Mouse (Mus musculus) midbrain, embryonic 15.5 days (tissue): ENCODE results near the gene Tssk1. TPM values are rescaled to one million over a fixed set of nuclear protein-coding genes. Genes with fewer than 3 reads are reported as not detected.

Experiments used
- ATAC-seq: fragments of 200-750 bp; cut with Nextera tagmentation; replicated peaks from 2 replicates; pipeline ENCODE4 v1.8.0; 2017; ENCODE audit warnings: moderate TSS enrichment
- H3K27ac ChIP-seq: fragments of 300-500 bp; sonication (generic); 2 replicates; pipeline ENCODE4 v1.5.1; 2015; ENCODE audit warnings: mild to moderate bottlenecking, inconsistent platforms
- H3K27me3 ChIP-seq: fragments of 300-500 bp; sonication (generic); replicated peaks from 2 replicates; pipeline ENCODE4 v1.6.1; 2015; ENCODE audit warnings: inconsistent platforms
- H3K36me3 ChIP-seq: fragments of 300-500 bp; sonication (generic); replicated peaks from 2 replicates; pipeline ENCODE4 v1.6.1; 2015; ENCODE audit warnings: inconsistent platforms
- H3K4me1 ChIP-seq: fragments of 300-500 bp; sonication (generic); 2 replicates; pipeline ENCODE4 v1.6.1; 2015; ENCODE audit warnings: inconsistent platforms
- H3K4me2 ChIP-seq: fragments of 300-500 bp; sonication (generic); 2 replicates; pipeline ENCODE4 v1.6.1; 2015; ENCODE audit warnings: inconsistent platforms, mild to moderate bottlenecking, moderate library complexity
- H3K4me3 ChIP-seq: fragments of 300-500 bp; sonication (generic); 2 replicates; pipeline ENCODE4 v1.5.1; 2015; ENCODE audit warnings: mild to moderate bottlenecking, inconsistent platforms
- H3K9ac ChIP-seq: fragments of 300-500 bp; sonication (generic); 2 replicates; pipeline ENCODE4 v1.6.1; 2015; ENCODE audit warnings: mild to moderate bottlenecking, inconsistent platforms
- H3K9me3 ChIP-seq: fragments of 300-500 bp; sonication (generic); 2 replicates; pipeline ENCODE4 v1.6.1; 2016; ENCODE audit warnings: inconsistent platforms
- WGBS: fragments of 180-500 bp; shearing (Covaris S2); methylation state at CpG from one replicate; pipeline ENCODE4 v1.1.7; 2015; ENCODE audit warnings: mixed read lengths; 5-methylcytosine and 5-hydroxymethylcytosine counted together
- polyA plus RNA-seq: library from polyadenylated mRNA; unstranded; fragments of >200 nt; fragmentation: Nextera tagmentation; extraction: Ambion mirVana; gene quantifications from 2 replicates; pipeline ENCODE4 v1.2.1, GENCODE M21; 2015

Gene Tssk1
- polyA plus RNA-seq, 1 experiment from 2014 or later: not detected

DNA sequence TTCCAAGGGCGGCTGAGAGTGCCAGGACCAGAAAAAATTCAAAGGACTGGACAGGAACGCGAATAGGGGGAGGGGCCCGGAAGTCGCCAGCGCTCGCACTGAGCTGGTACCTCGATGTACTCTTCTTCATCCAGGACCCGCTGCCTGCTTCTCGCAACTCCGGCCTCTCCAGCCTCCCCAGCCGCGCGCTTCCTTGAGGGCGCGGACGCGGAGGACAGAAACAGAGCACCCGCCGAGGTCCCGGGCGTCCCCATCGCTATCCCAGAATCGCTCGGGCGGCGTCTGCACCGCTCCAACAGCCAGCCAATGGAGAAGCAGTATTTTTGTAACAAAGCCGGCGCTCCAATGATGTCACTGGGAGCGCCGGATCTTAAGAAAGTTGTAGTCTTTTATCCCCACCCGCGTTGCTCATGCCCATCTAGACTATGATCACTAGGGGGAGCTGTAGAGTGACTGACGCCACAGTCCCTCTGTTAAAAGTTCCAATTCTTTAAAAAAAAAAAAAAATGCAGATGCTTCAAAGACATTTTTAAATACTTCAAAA is 17.1 kb downstream of the Tssk1 start, which contains the start of gene Ess2:
Ess2 (minus strand) TSS at position 297 of the 544 bp plus-strand sequence.
- under 1% methylated on average over 35 of the region's 35 CpGs for WGBS
- Histone ChIP-seq H3K9ac (peak within 1 kb of the TSS; percentile 79), H3K4me3 (peak within 1 kb of the TSS; percentile 74), H3K4me1 (peaks cover 24% of the 10 kb centered on the region), H3K9me3 (no peaks in the 10 kb centered on the region), H3K27me3 (peaks cover 46% of the 10 kb centered on the region), H3K27ac (peak within 1 kb of the TSS; percentile 75), H3K4me2 (peak within 1 kb of the TSS; percentile 77), H3K36me3 (peaks cover 21% of the 10 kb centered on the region)
- peak; percentile 94 for ATAC-seq

DNA sequence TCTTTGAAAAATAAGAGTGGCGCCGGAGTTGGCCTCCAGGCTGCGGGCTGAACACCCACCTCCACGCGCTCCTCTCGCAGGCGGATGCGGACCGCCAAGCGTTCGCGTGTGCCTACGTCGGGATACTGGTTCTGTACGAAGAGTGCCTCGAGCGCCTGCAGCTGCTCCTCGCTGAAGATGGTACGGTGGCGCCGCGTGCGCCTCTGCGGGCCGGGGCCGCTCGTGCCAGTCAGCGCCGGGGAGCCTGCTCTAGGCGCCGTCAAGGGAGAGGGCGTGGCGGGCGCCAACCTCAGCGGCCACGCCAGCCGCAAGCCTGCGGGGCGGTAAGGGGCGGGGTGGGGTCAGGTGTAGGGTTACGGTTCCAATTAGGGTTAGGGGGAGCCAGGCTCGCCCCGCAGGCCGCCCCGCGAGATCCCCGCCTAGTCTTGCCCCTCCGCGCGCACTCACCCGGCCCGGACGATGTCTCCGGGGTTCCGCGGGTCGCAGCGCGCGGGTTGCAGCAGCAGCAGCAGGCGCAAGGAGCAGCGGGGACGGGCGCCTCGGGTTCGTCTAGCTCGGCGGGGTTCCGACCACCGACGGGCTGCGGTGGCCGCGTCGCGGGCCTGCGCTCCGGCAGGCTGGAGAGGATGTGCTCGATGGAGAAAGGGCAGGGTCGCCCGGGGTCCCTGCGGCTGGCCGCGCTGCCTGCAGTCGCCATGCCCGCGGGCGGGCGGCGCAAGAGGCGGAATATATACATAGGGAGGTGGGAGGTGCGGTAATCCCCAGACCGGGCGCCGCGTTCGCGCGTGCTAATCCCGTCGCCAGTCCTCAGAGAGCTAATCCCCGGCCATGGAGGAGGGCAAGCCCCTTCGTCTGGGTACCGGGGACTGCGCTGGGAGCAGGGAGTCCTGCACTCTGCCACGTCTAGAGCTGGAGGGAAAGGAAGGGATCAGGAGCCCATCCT is 20.6 kb downstream of the Tssk1 start, which contains the start of gene Gsc2:
Gsc2 (minus strand) TSS at position 753 of the 943 bp plus-strand sequence.
- Histone ChIP-seq H3K4me2 (peak within 1 kb of the TSS; percentile 53), H3K27ac (no peak within 1 kb of the TSS), H3K36me3 (no peaks in the 10 kb centered on the region), H3K4me1 (peaks cover 24% of the 10 kb centered on the region), H3K27me3 (peaks cover 67% of the 10 kb centered on the region), H3K9ac (peak within 1 kb of the TSS; percentile 12; the same call in 1 of the 2 replicates), H3K4me3 (peak within 1 kb of the TSS; percentile 33), H3K9me3 (no peaks in the 10 kb centered on the region)
- WGBS: under 1% methylated on average over 106 of the region's 106 CpGs
- no peak for ATAC-seq

DNA sequence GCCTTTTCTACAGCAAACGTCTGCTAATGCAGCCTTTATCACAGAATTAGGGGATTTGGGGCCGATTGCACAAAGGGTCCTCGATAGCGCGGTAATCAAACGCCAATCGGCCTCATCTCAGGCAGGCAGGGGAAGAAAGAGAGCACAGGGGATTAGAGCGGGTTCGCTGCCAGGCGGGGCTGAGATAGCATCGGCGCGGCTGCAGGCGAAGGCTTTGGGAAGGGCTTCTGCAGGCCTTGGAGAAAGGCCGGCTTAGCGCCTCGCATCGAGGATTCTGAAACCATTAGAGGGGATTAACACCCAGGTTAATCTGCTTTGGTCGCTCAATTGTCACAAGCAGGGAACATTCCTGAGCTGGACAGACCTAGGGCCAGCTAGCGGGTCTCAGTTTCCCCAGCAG is 26.6 kb downstream of the Tssk1 start:
- H3K9me3 ChIP-seq: no peaks in the 10 kb centered on the region
- peaks cover 28% of the 10 kb centered on the region for H3K27me3 ChIP-seq
- H3K4me2 ChIP-seq: peak overlapping the region; percentile 97
- H3K4me3 ChIP-seq: 0 out of 2 replicates have a peak overlapping the region, but pooled peaks have one; percentile 2
- H3K9ac ChIP-seq: peak overlapping the region; percentile 28; the same call in 1 of the 2 replicates
- WGBS: 2% methylated on average over 20 of the region's 20 CpGs
- no peak for ATAC-seq
- H3K4me1 ChIP-seq: peaks cover 28% of the 10 kb centered on the region
- no peaks in the 10 kb centered on the region for H3K36me3 ChIP-seq
- H3K27ac ChIP-seq: peak overlapping the region; percentile 89; the same call in 1 of the 2 replicates

DNA sequence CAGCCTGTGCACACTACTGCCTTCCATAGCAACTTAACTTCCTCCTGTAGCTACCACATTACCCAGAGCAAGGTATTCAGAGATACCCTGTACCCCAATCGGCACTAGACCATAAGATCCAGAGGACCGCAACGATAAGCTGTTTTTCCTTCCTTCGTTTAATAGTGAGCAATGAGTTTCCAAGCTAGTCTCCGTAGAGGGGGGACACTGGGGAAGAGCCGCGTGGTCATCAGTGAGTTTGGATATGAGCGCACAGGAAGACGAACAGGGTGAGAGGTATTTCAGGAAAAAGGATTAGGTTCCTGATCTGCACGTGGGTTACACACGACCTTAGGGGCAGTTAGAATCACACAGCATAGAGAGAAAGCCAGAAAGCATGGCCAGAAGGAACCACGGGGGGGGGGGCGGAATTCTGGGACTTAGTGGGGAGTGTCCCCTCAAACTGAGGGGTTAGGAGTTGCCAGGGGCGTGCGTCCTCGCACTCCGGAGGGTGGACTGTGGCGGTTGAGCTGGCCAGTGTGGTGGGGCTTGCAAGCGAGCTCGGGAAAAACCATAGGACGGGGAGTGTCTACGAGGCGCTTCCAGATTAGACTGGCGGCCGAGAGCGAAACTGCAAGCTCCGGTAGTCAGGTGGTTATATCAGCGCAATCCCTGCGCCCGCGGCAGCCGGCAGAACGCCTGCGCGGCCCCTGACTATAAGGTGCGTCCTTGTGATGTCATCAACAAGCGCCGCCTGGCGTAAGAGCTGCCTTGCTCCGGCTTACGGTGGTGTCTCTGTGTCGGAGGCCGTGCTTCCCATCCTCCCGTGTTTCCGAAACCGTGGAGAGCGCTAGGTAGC is 27.5 kb downstream of the Tssk1 start:
- Histone ChIP-seq H3K4me2 (peak overlapping the region; percentile 97), H3K27me3 (peaks cover 19% of the 10 kb centered on the region)

DNA sequence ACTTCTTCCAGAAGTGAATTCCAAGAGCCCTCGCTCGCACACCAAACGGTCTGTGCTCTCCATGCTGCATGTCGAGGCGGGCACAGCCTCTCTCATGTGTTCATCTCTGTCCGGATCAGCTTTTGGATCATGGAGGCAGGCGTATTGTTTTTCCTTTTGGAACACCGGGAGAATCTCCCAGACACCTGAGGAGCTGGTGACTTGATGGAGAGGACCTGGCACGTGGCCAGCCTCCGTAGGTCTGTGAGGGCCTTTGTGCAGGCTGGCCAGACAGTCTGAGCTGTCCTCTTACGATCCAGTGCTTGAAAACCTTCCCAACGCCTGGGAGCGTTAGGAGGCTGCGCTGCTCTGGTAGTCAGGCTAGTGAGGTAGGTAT is 28.1 kb downstream of the Tssk1 start:
- Histone ChIP-seq H3K9ac (peak overlapping the region; percentile 97), H3K27ac (peak overlapping the region; percentile 89), H3K4me3 (peak overlapping the region; percentile 84), H3K36me3 (no peaks in the 10 kb centered on the region; the same call in 1 of the 2 replicates), H3K9me3 (no peaks in the 10 kb centered on the region), H3K4me1 (peaks cover 43% of the 10 kb centered on the region), H3K4me2 (peak overlapping the region; percentile 97), H3K27me3 (peaks cover 12% of the 10 kb centered on the region)
- ATAC-seq: peak; percentile 24
- WGBS: 1% methylated on average over 14 of the region's 14 CpGs

More for the DNA sequence above, 27.5 kb downstream of the Tssk1 start:
- peak overlapping the region; percentile 97 for H3K9ac ChIP-seq
- ATAC-seq: peak; percentile 94
- H3K4me3 ChIP-seq: peak overlapping the region; percentile 84
- peaks cover 37% of the 10 kb centered on the region for H3K4me1 ChIP-seq
- peak overlapping the region; percentile 89 for H3K27ac ChIP-seq
- H3K36me3 ChIP-seq: no peaks in the 10 kb centered on the region; the same call in 1 of the 2 replicates
- WGBS: under 1% methylated on average over 47 of the region's 47 CpGs
- H3K9me3 ChIP-seq: no peaks in the 10 kb centered on the region

DNA sequence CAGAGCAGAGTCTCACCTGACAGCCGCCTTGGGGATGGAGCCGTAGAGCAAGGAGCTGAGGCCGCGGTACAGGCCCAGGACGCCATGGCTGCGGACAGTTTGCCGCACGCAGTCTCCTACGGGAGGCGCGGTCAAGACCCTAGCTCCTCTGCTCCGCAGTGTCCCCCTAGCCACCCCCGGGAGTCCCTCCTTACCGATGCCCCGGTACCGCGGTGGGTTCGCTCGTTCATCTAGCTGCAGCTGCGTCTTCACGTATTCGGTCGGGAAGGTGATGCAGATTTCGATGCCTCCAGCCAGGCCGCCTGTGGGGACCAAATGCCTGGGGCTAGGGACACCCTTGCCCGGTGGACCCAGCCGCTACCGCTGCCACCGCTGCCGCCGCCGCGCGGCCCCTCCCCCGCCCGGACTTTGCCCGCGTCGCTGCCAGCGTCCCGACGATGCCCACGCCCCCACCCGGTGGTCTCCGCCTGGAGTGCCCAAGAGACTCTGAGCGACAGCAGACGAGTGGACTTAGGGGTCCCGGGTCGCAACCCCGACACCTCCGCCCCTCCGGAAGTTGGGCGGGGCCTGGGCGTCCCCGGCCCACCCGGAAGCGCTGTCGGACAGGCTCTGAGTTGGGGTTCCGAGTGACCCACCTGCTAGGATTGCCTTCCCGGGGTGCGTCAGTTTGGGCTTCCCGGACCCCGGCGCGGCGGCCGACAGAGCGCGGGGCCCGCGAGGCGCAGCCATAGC is 33.5 kb downstream of the Tssk1 start:
- peak overlapping the region; percentile 92 for H3K27ac ChIP-seq
- peak; percentile 35 for ATAC-seq
- no peaks in the 10 kb centered on the region; the same call in 1 of the 2 replicates for H3K36me3 ChIP-seq
- H3K4me3 ChIP-seq: peak overlapping the region; percentile 85
- H3K4me2 ChIP-seq: peak overlapping the region; percentile 91
- no peaks in the 10 kb centered on the region for H3K9me3 ChIP-seq
- under 1% methylated on average over 65 of the region's 72 CpGs for WGBS
- no peaks in the 10 kb centered on the region for H3K27me3 ChIP-seq
- peaks cover 37% of the 10 kb centered on the region for H3K4me1 ChIP-seq
- peak overlapping the region; percentile 84 for H3K9ac ChIP-seq

DNA sequence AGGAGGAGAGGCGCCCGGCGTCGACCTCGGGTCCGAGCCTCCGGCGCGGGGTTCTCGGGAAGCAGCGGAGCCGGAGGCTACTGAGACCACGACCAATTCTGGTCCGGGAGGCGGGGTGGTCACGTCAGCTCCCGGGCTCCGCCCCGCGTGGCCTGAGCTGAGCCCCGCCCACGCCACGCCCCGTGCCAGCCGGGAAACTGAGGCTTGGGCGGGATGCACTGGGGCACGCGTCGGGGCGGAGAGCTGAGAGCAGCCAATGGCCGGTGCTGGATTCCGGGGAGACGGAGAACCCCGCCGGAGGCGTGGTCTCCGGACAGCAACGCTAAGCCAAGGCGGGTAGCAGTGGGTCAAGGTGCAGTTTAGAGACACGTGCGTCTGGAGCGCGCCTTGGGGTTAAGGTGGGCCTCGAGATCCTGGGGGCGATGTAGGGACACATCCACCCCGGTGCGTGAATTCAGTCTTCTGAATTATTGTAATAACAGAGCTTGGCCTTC is 34.1 kb downstream of the Tssk1 start, which contains the start of gene Slc25a1:
Slc25a1 (minus strand) TSS at position 133 of the 494 bp plus-strand sequence.
- ATAC-seq: peak; percentile 89

DNA sequence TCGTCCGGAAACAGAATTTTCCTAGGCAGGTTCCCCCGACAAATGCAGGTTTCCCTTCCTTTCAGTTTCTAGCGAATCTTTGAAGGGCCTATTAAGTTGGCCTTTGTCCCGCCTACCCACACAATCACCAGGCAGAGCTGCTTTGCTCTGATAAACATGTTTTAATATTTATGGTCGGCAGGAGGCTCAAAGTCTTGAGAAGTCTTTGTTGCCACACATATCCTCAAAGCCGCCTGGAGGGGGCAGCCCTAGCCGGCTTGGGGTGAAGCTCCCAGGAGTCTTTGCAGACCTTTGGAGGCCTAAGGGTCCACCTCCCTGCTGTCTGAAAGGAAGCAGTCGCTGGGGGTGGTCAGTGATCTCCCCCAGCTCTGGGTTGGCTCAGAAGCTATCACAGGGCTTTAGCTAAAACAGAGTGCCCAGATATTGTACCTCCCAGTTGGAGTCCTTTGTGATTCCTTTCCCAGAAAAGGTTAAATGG is 34.6 kb downstream of the Tssk1 start:
- WGBS: under 1% methylated on average over 9 of the region's 9 CpGs

More for the DNA sequence above, 34.1 kb downstream of the Tssk1 start, which contains the start of gene Slc25a1:
- Histone ChIP-seq H3K4me1 (peaks cover 31% of the 10 kb centered on the region), H3K4me2 (peak within 1 kb of the TSS; percentile 91), H3K27me3 (no peaks in the 10 kb centered on the region), H3K9me3 (no peaks in the 10 kb centered on the region), H3K4me3 (peak within 1 kb of the TSS; percentile 85), H3K27ac (peak within 1 kb of the TSS; percentile 92), H3K36me3 (no peaks in the 10 kb centered on the region; the same call in 1 of the 2 replicates), H3K9ac (peak within 1 kb of the TSS; percentile 84)
- under 1% methylated on average over 47 of the region's 47 CpGs for WGBS

DNA sequence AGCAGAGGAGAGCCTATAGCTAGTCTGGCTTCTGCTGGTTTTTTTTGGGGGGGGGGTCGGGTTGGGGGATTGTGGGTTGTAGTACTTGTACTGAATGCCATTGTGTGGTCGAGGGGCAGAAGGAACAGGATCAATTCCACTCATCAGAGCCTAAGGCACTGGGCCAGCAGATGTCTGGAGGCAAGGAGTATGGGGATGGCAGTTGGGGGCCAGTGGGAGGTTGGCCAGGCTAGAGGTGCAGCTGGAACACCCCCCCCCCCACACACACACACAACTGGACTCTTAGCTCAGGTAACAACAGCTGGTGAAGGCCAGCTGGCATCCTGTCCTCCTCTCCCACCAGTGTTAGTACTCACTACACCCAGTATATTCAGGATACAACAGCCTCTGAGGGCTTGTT is 35.2 kb downstream of the Tssk1 start:
- peaks cover 25% of the 10 kb centered on the region for H3K4me1 ChIP-seq
- H3K9ac ChIP-seq: no peak overlapping the region
- no peaks in the 10 kb centered on the region; the same call in 1 of the 2 replicates for H3K36me3 ChIP-seq
- H3K27me3 ChIP-seq: no peaks in the 10 kb centered on the region
- WGBS: 6% methylated on average over 2 of the region's 2 CpGs
- H3K27ac ChIP-seq: peak overlapping the region; percentile 92
- peak overlapping the region; percentile 91 for H3K4me2 ChIP-seq
- peak; percentile 4 for ATAC-seq
- no peaks in the 10 kb centered on the region for H3K9me3 ChIP-seq
- peak overlapping the region; percentile 85; the same call in 1 of the 2 replicates for H3K4me3 ChIP-seq

More for the DNA sequence above, 34.6 kb downstream of the Tssk1 start:
- peak; percentile 65 for ATAC-seq
- H3K36me3 ChIP-seq: no peaks in the 10 kb centered on the region; the same call in 1 of the 2 replicates
- peak overlapping the region; percentile 92 for H3K27ac ChIP-seq
- no peaks in the 10 kb centered on the region for H3K27me3 ChIP-seq
- peak overlapping the region; percentile 85 for H3K4me3 ChIP-seq
- H3K4me2 ChIP-seq: peak overlapping the region; percentile 91
- peak overlapping the region; percentile 84 for H3K9ac ChIP-seq
- peaks cover 26% of the 10 kb centered on the region for H3K4me1 ChIP-seq
- no peaks in the 10 kb centered on the region for H3K9me3 ChIP-seq

DNA sequence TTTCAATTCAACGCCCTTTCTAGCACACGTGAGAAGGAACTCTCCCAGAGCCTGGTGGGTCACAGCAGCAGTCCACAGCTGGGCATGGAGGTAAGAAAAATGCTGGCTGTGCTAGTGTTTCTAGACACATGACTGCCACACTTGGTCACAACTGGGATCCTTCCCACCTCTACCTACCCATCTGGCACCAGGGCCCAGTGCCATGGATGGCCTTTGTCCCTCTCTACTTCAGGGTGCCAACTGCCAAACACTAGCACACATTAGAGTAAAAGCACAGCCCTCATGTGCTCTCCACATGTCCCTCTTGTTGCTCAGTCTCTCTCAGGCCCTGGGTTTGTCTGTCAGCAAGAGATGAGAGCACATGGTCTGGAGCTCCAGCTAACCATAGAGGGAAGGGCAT is 35.6 kb downstream of the Tssk1 start:
- Histone ChIP-seq H3K4me1 (peaks cover 25% of the 10 kb centered on the region), H3K4me2 (no peak overlapping the region), H3K27ac (no peak overlapping the region), H3K9ac (no peak overlapping the region), H3K36me3 (no peaks in the 10 kb centered on the region; the same call in 1 of the 2 replicates), H3K4me3 (no peak overlapping the region), H3K27me3 (no peaks in the 10 kb centered on the region), H3K9me3 (no peaks in the 10 kb centered on the region)
- no peak for ATAC-seq
- WGBS: 37% methylated on average over 2 of the region's 2 CpGs
